Mouse (Mus musculus) CH12.LX (cell line): ENCODE results near the gene Mxra8. TPM values are rescaled to one million over a fixed set of nuclear protein-coding genes. Genes with fewer than 3 reads are reported as not detected.

Experiments used
- DNase-seq: peaks from one replicate; pipeline ENCODE4 v3.0.0-alpha.2; 2013; ENCODE audit errors: extremely low read depth
- H3K27ac ChIP-seq: 2 replicates; pipeline ENCODE4 v1.5.1; 2012; ENCODE audit warnings: low read depth, mild to moderate bottlenecking, control low read depth, moderate library complexity; ENCODE audit not compliant: insufficient read depth
- H3K27me3 ChIP-seq: replicated peaks from 2 replicates; pipeline ENCODE3; 2012; ENCODE audit warnings: inconsistent platforms
- H3K36me3 ChIP-seq, 2 experiments: replicated peaks in 1 of 2; 2 replicates each; pipeline versions ENCODE3 to v1.6.1; 2012; ENCODE audit warnings: inconsistent platforms in 1 of 2, low read length in 1 of 2, mild to moderate bottlenecking in 1 of 2, mixed read lengths in 1 of 2, moderate library complexity in 1 of 2; ENCODE audit not compliant: control insufficient read depth in 1 of 2, insufficient read depth in 1 of 2
- H3K4me1 ChIP-seq, 2 experiments: 2 replicates each; pipeline ENCODE4 v1.6.1; 2012; ENCODE audit warnings: inconsistent platforms in 1 of 2, moderate library complexity in 1 of 2; ENCODE audit not compliant: insufficient read depth in 2 of 2, control insufficient read depth in 1 of 2
- H3K4me2 ChIP-seq: 2 replicates; pipeline ENCODE4 v1.6.1; 2012; ENCODE audit warnings: low read depth, mild to moderate bottlenecking, control low read depth; ENCODE audit not compliant: poor library complexity, insufficient read depth, severe bottlenecking
- H3K4me3 ChIP-seq, 3 experiments: fragments of 150-350 bp in 1 of 3; sonication (generic) in 1 of 3; replicated peaks in 1 of 3; 2 replicates each; pipeline versions ENCODE3 to v1.5.1; 2011 to 2012; ENCODE audit warnings: low read depth in 2 of 3, low read length in 2 of 3, mild to moderate bottlenecking in 2 of 3, moderate library complexity in 2 of 3, control low read depth in 1 of 3, improper control_type of control experiment in 1 of 3, inconsistent platforms in 1 of 3, mixed read lengths in 1 of 3; ENCODE audit not compliant: poor library complexity in 1 of 3
- H3K79me2 ChIP-seq: replicated peaks from 2 replicates; pipeline ENCODE4 v1.6.1; 2012; ENCODE audit warnings: mild to moderate bottlenecking, moderate library complexity; ENCODE audit not compliant: control insufficient read depth, poor library complexity, insufficient read depth, severe bottlenecking; ENCODE audit errors: extremely low read depth
- H3K9ac ChIP-seq: 2 replicates; pipeline ENCODE4 v1.6.1; 2012; ENCODE audit warnings: low read depth, mild to moderate bottlenecking, control low read depth, moderate library complexity; ENCODE audit not compliant: insufficient read depth
- H3K9me3 ChIP-seq: replicated peaks from 2 replicates; pipeline ENCODE3; 2012; ENCODE audit warnings: low read length, inconsistent platforms, mixed read lengths
- BHLHE40 ChIP-seq: IDR thresholded peaks from 2 replicates; pipeline ENCODE4 v1.6.1; 2011; ENCODE audit warnings: mild to moderate bottlenecking, low read depth, low read length, improper control_type of control experiment
- CHD1 ChIP-seq: IDR thresholded peaks from 2 replicates; pipeline ENCODE4 v1.6.1; 2012; ENCODE audit warnings: low read depth, low read length, improper control_type of control experiment, inconsistent platforms
- CHD2 ChIP-seq: IDR thresholded peaks from 2 replicates; pipeline ENCODE4 v1.6.1; 2011; ENCODE audit warnings: low read length, improper control_type of control experiment
- CTCF ChIP-seq, 2 experiments: IDR thresholded peaks in 1 of 2; conservative IDR thresholded peaks in 1 of 2; 2 replicates each; pipeline ENCODE4 v1.5.1; 2011 to 2012; ENCODE audit warnings: low read depth in 2 of 2, low read length in 2 of 2, improper control_type of control experiment in 1 of 2, inconsistent platforms in 1 of 2, mild to moderate bottlenecking in 1 of 2, moderate library complexity in 1 of 2
- ELF1 ChIP-seq: IDR thresholded peaks from 2 replicates; pipeline ENCODE4 v1.6.1; 2014; ENCODE audit warnings: low read depth, mild to moderate bottlenecking, inconsistent platforms, low read length, improper control_type of control experiment
- GABPA ChIP-seq: IDR thresholded peaks from 2 replicates; pipeline ENCODE4 v1.6.1; 2012; ENCODE audit warnings: low read depth, low read length, improper control_type of control experiment, inconsistent platforms; ENCODE audit not compliant: insufficient replicate concordance
- HCFC1 ChIP-seq: IDR thresholded peaks from 2 replicates; pipeline ENCODE4 v1.6.1; 2012; ENCODE audit warnings: low read depth, mild to moderate bottlenecking, inconsistent platforms, low read length, improper control_type of control experiment
- JUN ChIP-seq: IDR thresholded peaks from 2 replicates; pipeline ENCODE4 v1.6.1; 2011; ENCODE audit warnings: low read depth, mild to moderate bottlenecking, low read length, improper control_type of control experiment, moderate library complexity; ENCODE audit not compliant: insufficient read depth
- KAT2A ChIP-seq: IDR thresholded peaks from 2 replicates; pipeline ENCODE4 v1.6.1; 2012; ENCODE audit warnings: low read length, improper control_type of control experiment, inconsistent platforms; ENCODE audit not compliant: insufficient replicate concordance
- MAFK ChIP-seq: IDR thresholded peaks from 2 replicates; pipeline ENCODE4 v1.6.1; 2011; ENCODE audit warnings: low read length, improper control_type of control experiment; ENCODE audit not compliant: insufficient replicate concordance
- MAX ChIP-seq: IDR thresholded peaks from 2 replicates; pipeline ENCODE4 v1.6.1; 2011; ENCODE audit warnings: low read length, improper control_type of control experiment
- MAZ ChIP-seq: IDR thresholded peaks from 2 replicates; pipeline ENCODE4 v1.6.1; 2012; ENCODE audit warnings: low read depth, mild to moderate bottlenecking, inconsistent platforms, low read length, improper control_type of control experiment, moderate library complexity
- MEF2A ChIP-seq: IDR thresholded peaks from 2 replicates; pipeline ENCODE4 v1.6.1; 2014; ENCODE audit warnings: low read depth, mild to moderate bottlenecking, inconsistent platforms, low read length, improper control_type of control experiment, borderline replicate concordance
- MXI1 ChIP-seq: IDR thresholded peaks from 2 replicates; pipeline ENCODE4 v1.6.1; 2011; ENCODE audit warnings: mild to moderate bottlenecking, low read depth, low read length, improper control_type of control experiment
- MYC ChIP-seq: IDR thresholded peaks from 2 replicates; pipeline ENCODE4 v1.6.1; 2011; ENCODE audit warnings: low read depth, mild to moderate bottlenecking, improper control_type of control experiment, low read length
- NELFE ChIP-seq: IDR thresholded peaks from 2 replicates; pipeline ENCODE4 v1.6.1; 2011; ENCODE audit warnings: low read depth, low read length, improper control_type of control experiment
- NRF1 ChIP-seq: IDR thresholded peaks from 2 replicates; pipeline ENCODE4 v1.6.1; 2014; ENCODE audit warnings: low read depth, mild to moderate bottlenecking, inconsistent platforms, low read length, improper control_type of control experiment, moderate library complexity
- POLR2A ChIP-seq: IDR thresholded peaks from 2 replicates; pipeline ENCODE4 v1.6.1; 2011; ENCODE audit warnings: low read depth, mild to moderate bottlenecking, improper control_type of control experiment, low read length
- RAD21 ChIP-seq: IDR thresholded peaks from 2 replicates; pipeline ENCODE4 v1.6.1; 2011; ENCODE audit warnings: low read depth, mild to moderate bottlenecking, low read length, improper control_type of control experiment, moderate library complexity
- SMC3 ChIP-seq: IDR thresholded peaks from 2 replicates; pipeline ENCODE4 v1.6.1; 2011; ENCODE audit warnings: low read depth, low read length, improper control_type of control experiment
- TBP ChIP-seq: conservative IDR thresholded peaks from 2 replicates; pipeline ENCODE4 v1.6.1; 2011; ENCODE audit warnings: low read depth, low read length, improper control_type of control experiment
- UBTF ChIP-seq: IDR thresholded peaks from 2 replicates; pipeline ENCODE4 v1.6.1; 2012; ENCODE audit warnings: low read depth, mild to moderate bottlenecking, inconsistent platforms, low read length, improper control_type of control experiment, moderate library complexity
- ZC3H11A ChIP-seq: IDR thresholded peaks from 2 replicates; pipeline ENCODE4 v1.6.1; 2012; ENCODE audit warnings: low read depth, mild to moderate bottlenecking, inconsistent platforms, low read length, improper control_type of control experiment
- ZKSCAN1 ChIP-seq: IDR thresholded peaks from 2 replicates; pipeline ENCODE4 v1.6.1; 2012; ENCODE audit warnings: low read depth, inconsistent platforms, low read length, improper control_type of control experiment, borderline replicate concordance
- ZMIZ1 ChIP-seq: IDR thresholded peaks from 2 replicates; pipeline ENCODE4 v1.6.1; 2012; ENCODE audit warnings: low read depth, mild to moderate bottlenecking, inconsistent platforms, low read length, improper control_type of control experiment
- ZNF384 ChIP-seq: IDR thresholded peaks from 2 replicates; pipeline ENCODE4 v1.6.1; 2012; ENCODE audit warnings: low read depth, low read length, improper control_type of control experiment, inconsistent platforms
- dilution Hi-C: fragments of 300-500 bp; cut with MboI; formaldehyde crosslinking; loops from 2 replicates; pipeline ENCODE4 v1.14.3; 2020; ENCODE audit warnings: low sequenced_read_pairs; ENCODE audit not compliant: extremely low pct_unique_long_range_greater_than_20kb, extremely low pct_ligation_motif_present
- in situ Hi-C: fragments of 300-500 bp; cut with MboI; formaldehyde crosslinking; loops from 3 replicates; pipeline ENCODE4 v1.14.3; 2019; ENCODE audit warnings: low sequenced_read_pairs, low pct_ligation_motif_present, low pct_unique_long_range_greater_than_20kb, mixed read lengths
- polyA plus RNA-seq: library from polyadenylated mRNA; unstranded; fragments of >175 nt; gene quantifications from 2 replicates; pipeline ENCODE4 v1.2.1, GENCODE M21; 2012; ENCODE audit warnings: low read depth; ENCODE audit not compliant: insufficient read length
- total RNA-seq, 2 experiments: library from RNA; depleted of rRNA; stranded (reverse); fragments of 300-350 nt in 1 of 2; fragments of >200 nt in 1 of 2; gene quantifications; 2 replicates each; pipeline ENCODE4 v1.2.3; 2012 to 2014

The Mxra8 gene
- total and polyA plus RNA-seq, 3 experiments, result 8.8 to 24.0 (median 12.4) TPM

- TF ChIP-seq JUN (no peak), ZKSCAN1 (no peak), MAZ (no peak), SMC3 (no peak), UBTF (no peak), HCFC1 (no peak), ZMIZ1 (no peak), BHLHE40 (no peak), CHD2 (no peak), ZNF384 (no peak), TBP (no peak), KAT2A (no peak), MYC (no peak), MAX (no peak), GABPA (no peak), RAD21 (no peak), CHD1 (no peak), CTCF (conservative IDR thresholded peaks at IDR 0.05 in 1 of 2, IDR thresholded peaks at IDR 0.05 in 1 of 2; ENCODE audit: low read depth in 2 of 2, low read length in 2 of 2) (no peak), POLR2A (no peak), NRF1 (no peak)
- no peak for DNase-seq
- H3K79me2 ChIP-seq, result peaks cover 19% of the 10 kb centered on the region
- no peak overlapping the region for H3K9ac ChIP-seq
- H3K27me3 ChIP-seq, result no peaks in the 10 kb centered on the region
- no peak overlapping the region for H3K4me3 ChIP-seq
- H3K4me1 ChIP-seq, result peaks cover 17 to 54% of the 10 kb centered on the region in 2 experiments
- H3K9me3 ChIP-seq, result no peaks in the 10 kb centered on the region
- H3K27ac ChIP-seq, result no peak overlapping the region
- dilution Hi-C loops, result no loop called here
- no peak overlapping the region for H3K4me2 ChIP-seq
- peaks cover 17 to 42% of the 10 kb centered on the region in 2 experiments for H3K36me3 ChIP-seq
- in situ Hi-C loops, result no loop called here
These were observed 10.4 kb downstream of the Mxra8 start for GRCm38 (mm10) chr4:155849792-155850451.

- H3K36me3 ChIP-seq, result peaks cover 31 to 56% of the 10 kb centered on the region in 2 experiments
- peaks cover 17 to 53% of the 10 kb centered on the region in 2 experiments for H3K4me1 ChIP-seq
- H3K4me3 ChIP-seq, result no peak overlapping the region
- no peak overlapping the region for H3K4me2 ChIP-seq
- TF ChIP-seq ZC3H11A (no peak), GABPA (no peak), CTCF (conservative IDR thresholded peaks at IDR 0.05 in 1 of 2, IDR thresholded peaks at IDR 0.05 in 1 of 2; ENCODE audit: low read depth in 2 of 2, low read length in 2 of 2) (no peak), BHLHE40 (no peak), ELF1 (no peak), MAFK (no peak), MXI1 (no peak), HCFC1 (no peak), JUN (no peak), MEF2A (no peak), NRF1 (no peak), SMC3 (no peak), MAZ (no peak), MAX (no peak), UBTF (no peak), NELFE (no peak), CHD2 (no peak)
- H3K9ac ChIP-seq, result no peak overlapping the region
- peaks cover 19% of the 10 kb centered on the region for H3K79me2 ChIP-seq
- DNase-seq, result no peak
- no peaks in the 10 kb centered on the region for H3K9me3 ChIP-seq
- dilution Hi-C loops (no loop called here), in situ Hi-C loops (no loop called here)
- H3K27me3 ChIP-seq, result no peaks in the 10 kb centered on the region
- no peak overlapping the region for H3K27ac ChIP-seq
These were observed 11.9 kb downstream of the Mxra8 start for GRCm38 (mm10) chr4:155851368-155851767.
